Mouse (Mus musculus): ENCODE results near the gene C1ql2. TPM values are rescaled to one million over a fixed set of nuclear protein-coding genes. Genes with fewer than 3 reads are reported as not detected.
A peak's percentile ranks its signal among the peaks of the same experiment; 100 is the strongest.

The C1ql2 gene
- not detected for total RNA-seq (2022)

DNA sequence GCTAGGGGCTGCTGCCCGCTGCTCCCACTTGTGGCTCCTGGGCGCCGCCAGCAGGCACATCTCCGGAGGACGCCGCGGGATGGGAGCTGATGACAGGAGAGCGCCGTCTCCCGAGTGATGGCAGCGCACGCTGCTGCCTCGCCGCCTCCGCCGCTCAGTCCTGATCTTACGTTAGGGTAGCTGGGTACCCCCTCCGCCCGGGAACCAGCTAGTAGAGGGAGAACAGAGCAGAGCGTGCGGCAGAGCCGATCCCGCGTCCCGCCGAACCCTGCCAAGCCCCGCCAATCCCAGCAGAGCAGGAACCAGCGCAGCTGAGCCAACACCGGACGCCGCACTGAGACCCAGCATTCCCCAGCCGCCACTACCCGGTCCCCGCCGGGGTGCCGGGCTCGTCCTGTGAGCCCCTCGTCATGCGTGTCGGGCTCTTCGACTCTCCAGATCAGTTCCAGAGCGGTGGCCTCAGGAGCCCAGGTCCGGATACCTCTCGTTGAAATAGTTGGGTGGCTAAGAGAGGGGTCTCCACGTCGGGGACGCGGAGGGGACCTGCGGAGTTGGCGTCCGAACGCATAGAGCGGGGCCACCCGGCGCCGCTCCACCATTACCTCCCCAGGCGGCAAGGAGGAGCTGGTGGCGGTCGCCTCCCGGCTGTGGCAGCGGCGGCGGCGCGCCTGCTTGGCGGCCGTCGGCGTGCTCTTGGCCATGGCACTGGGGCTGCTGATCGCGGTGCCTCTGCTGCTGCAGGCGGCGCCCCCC is at the start of gene C1ql2:
TSS of gene C1ql2 (plus strand) at position 164 of the 753 bp plus-strand sequence.
- no peak for DNase-seq

DNA sequence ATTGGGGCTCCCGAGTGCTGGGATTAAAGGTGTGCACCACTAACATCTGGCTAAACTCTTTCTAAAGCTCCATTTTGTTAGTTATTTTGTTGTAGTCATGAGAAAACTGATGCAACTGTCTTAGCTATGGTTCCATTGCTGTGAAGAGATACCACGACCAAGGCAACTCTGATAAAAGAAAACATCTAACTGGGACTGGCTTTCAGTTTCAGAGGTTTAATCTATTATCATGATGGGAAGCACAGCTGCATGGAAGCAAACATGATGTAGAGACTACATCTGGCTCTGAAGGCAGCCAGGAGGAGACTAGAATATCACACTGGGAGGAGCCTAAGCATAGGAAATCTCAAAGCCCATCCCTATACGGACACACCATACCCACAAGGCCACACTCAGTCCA is 48.7 kb upstream of the C1ql2 start:
- no peak for DNase-seq

DNA sequence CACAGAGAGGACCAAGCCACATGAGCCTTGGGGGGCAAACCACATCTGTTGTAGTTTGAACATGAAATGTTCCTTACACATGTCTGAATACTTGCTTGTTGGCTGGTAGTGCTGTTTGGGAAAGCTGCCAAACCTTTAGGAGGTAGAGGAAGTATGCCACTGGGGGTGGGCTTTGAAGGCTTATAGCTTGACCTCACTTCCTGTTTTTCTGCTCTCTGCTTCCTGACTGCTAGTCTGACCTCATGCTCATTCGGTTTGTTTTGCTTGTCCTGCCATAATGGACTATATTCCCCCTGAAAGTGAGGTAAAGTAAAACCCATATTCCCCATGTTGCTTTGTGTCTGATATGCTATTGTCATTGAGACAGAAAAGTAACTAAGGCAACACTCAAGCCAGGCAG is 46.6 kb upstream of the C1ql2 start:
- no peak for DNase-seq

DNA sequence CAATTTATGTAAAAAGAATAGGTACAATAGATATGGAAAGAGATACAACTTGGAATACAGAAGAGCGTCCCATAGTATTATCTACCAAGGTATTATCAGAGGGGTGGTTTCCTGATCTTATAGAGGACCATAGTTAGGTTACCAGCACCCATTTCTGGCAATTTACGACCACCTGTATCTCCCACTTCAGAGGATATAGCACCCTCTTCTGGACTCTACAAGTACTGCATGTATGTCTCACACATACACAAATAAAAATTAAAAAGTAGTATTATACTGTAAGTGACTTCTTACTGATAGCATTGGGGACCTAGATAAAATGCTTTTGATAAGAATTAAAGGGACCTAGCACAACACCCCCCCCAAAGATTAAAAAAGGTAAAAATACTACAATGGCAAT is 43.4 kb upstream of the C1ql2 start:
- no peak for DNase-seq

DNA sequence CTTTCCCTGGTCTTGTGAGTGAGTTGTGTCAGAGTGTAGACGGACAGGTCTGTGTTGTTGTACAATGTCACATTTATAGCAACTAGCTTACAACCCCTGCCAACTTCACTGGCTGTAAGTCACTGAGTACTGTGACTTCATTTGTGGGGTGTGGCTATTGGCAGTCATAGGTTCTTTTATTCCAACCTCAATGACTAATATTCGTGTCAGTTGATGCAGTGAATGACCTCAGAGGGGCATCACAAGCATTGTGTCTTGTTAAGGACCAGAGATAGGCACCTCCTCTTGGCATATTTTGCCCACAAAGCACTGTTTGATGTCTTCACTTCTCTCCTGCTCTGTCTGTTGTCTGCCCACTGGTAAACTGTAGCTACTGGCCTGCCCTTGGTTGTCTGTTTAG is 34.6 kb upstream of the C1ql2 start:
- DNase-seq = no peak

DNA sequence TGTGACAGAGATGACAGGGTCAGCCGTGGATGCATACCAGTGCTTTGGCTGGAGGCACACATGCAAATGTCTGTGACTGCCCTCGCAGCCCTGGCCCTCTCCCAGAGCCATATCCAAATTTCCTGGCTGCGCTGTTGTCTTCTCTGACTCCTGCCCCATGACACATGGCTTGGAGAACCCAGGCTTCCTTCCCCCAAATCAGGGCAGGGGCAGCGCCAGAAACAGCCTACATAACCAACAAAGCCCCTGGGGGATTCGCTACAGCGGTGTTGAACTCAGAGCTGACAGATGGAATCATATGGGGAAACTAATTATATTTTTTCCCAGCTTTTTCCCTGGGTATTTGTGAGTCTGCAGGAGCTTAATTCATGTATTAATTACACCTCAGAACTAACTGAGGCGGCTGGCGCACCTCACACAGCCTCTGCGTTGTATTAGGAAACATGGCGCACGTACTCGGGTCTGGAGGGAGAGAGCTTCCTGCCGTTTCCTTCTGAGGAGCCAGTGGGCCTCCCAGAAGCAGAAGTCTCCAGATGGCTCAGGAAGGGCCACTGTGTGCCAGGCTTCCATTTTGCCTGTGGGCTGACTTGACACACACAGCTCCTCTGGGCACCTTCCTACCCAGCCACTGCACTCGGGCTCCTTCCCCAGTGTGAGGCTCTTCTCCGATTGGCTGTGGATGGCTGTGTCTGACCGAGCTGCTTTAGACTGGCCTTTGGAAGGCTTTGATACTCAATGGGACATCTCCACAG is 18.9 kb upstream of the C1ql2 start:
- DNase-seq = no peak

DNA sequence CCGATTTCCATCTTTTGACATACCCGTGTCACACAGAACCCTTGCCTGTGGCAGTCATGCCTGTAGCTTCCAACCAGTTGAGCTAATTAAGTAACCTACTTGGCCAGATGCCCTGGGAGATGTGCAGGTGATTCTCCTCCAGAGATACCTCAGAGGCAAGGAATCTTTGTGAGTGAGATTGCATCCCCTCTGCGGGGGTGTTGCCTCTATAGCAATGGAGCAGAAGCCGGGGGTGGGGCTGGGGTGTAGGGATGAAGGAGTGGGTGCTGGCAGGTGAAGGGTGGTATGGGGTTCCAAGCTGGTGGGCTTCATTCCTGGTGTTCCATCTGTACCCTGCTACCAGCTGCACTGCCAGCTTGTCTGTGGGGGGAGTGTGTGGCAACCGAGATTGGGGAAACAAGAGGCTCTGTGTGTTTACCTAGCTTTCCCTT is 17.2 kb upstream of the C1ql2 start:
- no peak for DNase-seq

DNA sequence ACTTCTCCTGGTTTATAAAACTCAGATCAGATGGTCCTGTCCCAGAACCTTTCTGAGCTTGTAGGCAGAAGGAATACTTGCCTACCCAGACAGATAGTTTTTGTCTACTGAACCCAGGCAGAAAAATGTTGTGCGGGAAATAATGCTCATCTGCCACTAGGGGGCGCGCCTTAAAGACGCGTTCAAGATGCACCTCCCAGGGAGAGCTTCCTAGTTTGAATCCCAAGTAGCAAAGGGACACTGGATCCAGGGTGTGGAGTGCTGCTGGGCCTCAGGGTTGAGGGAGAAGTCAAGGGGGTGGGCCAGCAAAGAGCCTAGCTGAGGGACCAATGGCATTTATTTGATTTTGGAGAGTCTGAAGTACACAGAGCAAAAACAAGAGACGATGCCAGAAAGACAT is 12.7 kb upstream of the C1ql2 start:
- DNase-seq = no peak

DNA sequence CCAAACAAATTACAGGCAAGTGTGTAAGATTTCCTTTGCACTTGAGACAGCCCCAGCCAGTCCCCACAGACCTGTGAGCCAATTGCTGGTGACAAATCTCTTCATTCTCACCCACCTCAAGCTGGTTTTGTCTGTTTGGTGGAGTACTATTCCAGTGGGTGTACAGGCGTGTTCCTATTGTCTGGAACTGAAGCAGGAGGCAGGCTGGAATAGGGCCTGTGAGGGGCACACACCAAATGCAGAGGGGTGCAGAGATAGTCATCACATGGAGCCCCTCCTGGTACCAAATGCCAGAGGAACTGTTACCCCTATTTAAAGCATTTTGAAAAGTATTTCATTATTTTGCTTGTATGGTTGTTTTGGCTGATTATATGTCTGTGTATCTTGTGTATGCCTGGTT is 12.2 kb upstream of the C1ql2 start:
- no peak for DNase-seq

DNA sequence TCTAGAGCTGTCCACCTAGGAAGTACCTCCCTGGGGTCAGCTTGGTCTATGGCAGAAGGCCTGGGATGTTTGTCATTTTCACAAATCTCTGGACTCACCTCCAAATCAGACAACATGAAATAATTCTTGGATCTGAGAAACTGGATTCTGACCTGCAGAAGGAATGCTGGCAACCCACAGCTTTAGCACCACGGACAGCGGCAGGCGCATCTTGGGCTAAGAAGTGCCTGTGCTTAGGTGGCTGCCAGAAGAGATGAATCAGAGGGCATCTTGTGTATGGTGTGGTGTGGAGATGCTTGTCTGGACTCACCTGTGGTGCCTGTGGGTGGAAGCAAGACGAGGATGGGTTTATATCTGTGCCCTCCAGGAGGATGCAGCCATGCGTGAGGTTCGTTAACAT is 8.5 kb upstream of the C1ql2 start:
- peak; percentile 21 for DNase-seq

DNA sequence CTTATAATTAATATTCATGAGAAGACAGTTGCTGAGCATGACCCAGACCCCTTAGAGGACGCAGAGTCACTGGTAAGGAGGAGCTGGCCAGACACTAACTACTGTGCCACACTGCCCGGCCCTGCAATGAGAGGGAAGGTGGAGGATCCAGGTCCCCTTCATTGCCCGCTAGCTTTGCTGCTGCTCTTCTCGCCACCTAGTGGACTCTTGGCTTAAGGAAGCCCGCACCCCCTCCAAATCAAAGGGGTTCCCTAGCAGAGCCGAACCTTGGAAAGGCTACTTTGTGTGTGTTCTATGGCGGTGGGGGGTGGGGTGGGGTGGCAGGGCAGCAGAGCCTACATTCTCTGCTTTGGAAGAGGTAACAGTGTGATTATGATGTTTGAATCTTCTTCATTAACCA is 2.4 kb upstream of the C1ql2 start:
- no peak for DNase-seq

DNA sequence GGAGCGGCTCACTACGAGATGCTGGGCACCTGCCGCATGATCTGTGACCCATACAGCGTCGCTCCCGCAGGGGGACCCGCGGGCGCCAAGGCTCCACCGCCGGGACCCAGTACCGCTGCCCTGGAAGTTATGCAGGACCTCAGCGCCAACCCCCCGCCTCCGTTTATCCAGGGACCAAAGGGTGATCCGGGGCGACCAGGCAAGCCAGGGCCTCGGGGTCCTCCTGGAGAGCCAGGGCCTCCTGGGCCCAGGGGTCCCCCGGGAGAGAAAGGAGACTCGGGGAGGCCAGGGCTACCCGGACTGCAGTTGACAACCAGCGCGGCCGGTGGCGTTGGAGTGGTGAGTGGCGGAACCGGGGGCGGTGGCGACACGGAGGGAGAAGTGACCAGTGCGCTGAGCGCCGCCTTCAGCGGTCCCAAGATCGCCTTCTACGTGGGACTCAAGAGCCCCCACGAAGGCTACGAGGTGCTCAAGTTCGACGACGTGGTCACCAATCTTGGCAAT is 842 bp downstream of the C1ql2 start:
- no peak for DNase-seq

DNA sequence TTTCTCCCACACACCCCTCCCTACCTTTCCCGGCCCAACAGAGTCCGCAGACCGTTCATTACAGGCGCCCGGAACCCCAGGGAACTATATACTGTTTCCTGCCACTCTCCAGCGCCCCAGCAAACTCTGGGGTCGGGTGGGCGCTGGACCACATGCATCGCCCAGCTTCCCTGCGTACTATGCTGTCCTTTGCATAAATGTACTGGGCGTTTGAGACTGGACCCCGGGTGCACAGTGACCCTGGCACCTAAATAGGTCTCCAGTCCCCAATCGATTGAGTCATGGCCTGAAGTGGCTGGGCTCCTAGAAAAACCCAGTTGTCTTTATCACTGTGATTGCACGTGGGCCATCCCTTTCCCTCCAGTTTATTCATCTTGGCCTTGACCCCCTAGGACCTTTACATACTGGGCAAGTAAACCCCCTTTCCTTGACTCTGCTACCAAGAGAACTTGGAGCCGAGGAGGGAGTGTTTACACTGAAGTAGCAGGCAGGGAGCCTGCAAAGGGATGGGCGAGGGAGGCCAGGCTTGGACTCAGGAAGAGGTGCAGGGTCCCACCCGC is 1.5 kb downstream of the C1ql2 start:
- no peak for DNase-seq

DNA sequence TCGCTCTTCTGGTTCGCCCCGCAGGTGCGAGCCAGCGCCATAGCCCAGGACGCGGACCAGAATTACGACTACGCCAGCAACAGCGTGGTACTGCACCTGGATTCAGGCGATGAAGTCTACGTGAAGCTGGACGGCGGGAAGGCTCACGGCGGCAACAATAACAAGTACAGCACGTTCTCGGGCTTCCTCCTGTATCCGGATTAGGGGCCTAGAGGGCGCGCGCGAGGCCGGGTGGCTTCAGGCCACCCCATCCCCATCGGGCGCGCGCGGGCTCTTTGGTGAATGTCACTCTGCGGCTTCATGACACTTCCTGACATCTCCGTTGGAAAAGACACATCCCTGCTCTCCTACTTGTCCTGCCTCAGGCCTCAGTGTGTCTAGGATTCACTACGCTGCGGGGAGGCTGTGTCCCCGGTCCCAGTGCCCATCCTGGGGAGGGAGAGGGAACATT is 2.0 kb downstream of the C1ql2 start:
- DNase-seq = no peak

DNA sequence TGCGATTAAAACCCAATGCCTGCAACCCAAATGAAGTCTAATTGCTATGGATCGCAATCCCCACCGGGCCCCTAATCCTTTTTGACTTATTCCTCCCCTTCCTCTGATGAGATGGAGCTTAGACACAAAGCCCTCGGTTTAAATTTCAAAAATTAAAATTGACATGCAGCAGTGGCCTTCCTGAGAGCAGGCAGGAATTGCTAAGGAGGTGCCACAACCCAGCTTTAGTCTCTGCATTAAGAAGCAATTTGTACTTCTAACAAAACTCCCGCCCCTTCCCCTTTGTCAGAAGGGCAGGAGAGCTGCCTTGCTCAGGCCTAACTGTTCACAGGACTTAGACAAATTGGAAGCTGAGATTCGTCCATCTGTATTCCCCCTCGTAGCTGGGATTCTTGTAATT is 4.6 kb downstream of the C1ql2 start:
- DNase-seq = no peak

DNA sequence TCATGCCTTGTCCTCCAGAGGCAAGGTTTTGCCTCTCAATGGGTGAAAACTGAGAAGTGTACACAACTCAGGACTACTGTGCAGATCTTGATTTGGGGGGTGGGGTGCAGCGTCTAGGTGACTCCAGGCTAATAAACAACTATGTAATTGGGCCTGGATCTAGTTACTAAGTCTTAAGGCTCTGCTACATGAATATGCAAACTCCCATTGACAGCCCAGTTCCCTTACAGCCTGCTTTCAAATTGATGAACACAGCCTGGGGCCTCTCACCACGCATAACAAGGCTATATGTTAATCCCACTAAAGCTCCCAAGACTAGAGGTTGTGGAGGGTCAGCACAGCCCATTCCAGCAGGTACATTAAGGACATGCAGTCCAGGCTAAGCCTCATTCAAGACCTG is 14.0 kb downstream of the C1ql2 start:
- DNase-seq = no peak

DNA sequence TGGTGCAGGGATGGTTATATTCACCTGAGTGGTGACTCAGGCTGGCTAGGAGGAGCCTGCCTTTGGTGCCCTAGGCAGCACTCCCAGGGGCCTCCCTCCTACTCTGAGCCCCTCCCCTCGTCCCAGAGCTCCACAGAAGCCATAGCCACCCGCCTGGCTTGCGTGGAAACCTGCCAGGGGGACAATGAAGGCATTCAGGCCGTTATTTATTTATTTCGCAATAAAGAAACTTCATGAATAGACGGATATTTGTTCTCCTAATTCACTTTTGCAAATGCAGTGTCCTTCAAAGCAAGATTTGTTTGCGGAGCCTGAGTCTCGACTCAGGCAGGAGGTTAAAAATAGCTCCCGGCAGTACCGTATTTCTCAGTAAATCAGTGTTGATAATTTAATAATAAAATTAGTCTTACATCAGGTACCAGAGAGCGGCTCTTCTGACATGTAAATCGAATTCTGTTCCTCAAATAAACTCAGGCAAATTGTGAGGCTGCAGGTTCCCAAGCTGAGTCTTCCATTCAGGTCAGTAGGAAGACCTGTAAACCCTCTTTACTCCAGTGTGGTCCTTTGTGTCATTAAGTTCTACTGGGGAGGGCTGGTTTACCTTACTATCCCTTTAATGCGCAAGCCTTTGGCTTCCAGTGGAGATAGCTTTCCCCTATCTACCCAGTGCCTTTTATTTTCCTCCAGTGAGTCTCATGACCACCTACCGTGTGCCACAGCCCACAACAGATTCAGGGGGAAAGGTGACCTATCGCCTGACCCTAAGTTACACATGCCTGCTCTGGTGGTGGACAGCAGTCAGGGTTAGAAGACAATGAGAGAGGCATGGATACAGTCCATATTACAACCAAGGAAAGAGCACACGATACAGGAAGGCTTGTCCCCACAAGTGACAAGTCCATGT is 17.2 kb downstream of the C1ql2 start:
- DNase-seq = peak; percentile 35

DNA sequence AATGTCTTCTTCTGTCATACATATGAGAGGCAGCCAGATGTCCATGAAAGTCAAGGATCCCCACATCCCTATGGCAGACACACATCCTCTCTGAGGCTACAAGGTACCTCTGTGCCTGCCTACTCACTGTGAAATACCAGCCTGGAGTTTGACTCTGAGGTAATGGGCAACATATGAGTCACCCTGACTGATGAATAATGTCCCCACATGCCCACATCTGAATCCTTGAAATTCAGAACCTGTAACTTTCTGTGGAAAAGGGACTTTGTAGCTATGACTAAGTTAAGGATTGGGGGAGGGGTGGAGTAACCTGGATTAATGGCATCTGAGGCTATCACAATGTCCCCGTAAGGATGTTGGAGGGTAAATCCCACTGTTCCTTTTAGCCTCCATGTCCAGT is 23.3 kb downstream of the C1ql2 start:
- no peak for DNase-seq

DNA sequence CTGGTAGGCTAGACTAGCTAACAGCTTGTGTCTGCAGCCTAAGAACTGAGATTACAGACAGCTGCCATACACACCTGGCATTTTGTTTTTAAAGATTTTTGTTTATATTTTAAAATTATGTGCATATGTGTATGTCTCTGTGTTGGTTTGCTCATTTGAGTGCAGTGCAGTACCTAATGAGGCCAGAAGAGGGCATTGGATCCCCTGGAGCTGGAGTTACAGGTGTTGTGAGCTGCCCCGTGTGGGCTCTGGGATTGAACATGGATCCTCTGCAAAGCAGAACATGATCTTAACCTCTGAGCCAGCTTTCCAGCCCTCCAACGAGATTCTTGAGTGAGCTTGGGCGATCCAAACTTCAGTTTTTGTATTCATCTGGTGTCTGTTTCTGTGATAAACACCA is 27.8 kb downstream of the C1ql2 start:
- DNase-seq = no peak

DNA sequence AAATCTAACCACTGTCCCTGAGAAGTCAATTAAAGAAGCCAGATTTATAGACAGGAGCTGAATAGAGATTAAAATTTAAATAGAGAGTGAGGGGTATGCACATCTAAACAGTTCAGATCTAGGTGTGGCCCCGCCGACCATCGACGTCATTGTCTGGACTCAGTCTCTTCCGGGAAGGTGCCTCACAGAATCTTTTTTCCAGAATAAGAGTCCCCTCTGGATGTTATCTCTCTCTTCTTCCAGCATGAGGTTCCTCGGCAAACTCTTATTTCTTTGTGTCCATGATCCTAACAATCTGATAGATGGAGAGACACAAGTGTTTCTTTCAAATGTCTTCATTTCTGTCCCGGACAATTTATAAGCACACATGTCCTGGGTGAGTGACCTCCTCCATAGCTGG is 33.7 kb downstream of the C1ql2 start:
- no peak for DNase-seq

DNA sequence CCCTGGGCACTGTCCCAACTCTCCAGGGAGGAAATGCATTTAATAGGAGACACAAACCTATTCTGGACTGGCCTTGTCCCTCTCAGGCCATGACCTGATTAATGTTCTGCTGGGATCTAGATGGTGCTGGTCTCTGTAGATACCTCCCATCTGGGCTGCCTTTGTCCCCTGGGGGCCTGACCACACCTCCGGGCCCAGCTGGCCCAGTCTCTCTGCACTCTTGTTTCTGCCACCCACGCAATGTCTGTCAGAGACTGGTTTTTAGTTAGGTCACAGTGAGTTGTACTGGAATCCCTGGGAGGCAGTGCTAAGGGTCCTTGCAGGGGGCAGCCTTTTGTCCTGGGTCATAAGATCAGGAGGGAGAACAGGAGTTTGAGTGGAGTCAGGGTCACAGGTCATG is 34.5 kb downstream of the C1ql2 start:
- DNase-seq = no peak

DNA sequence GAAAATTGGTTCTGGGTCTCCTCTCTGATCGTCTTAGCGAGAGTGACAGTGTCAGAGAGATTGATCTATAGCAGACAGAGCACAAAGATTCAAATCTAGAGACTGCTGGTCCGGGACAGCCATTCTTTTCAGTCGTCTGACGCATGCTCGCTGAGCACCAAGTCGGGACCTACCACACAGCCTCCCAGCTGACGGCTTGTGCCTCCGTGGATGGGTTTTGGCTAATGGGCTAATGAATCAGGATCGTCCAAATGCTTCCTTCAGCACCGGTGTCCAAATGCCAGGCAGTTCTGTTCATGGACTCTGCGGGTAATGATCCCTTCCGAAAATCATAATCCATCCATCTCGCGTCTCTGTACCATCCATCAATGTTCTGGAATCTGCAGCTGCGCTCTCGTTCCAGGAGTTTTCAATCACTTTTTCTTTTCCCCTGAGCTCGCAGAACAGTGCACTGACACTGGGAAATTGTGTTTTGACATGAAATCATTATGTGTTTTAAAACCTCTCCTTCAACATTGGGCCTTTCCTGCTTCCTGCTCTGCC is 44.7 kb downstream of the C1ql2 start:
- DNase-seq = no peak

All from adrenal gland, adult 8-10 months (tissue).